Mouse (Mus musculus): ENCODE measurements around the gene Cyp24a1. TPM values are rescaled to one million over a fixed set of nuclear protein-coding genes. Genes with fewer than 3 reads are reported as not detected.

Gene Cyp24a1
- 0.05 TPM in 1 of 2 replicates, not detected in the other for polyA plus RNA-seq (2016; fragmentation: Nextera tagmentation; extraction: Ambion mirVana)

DNA sequence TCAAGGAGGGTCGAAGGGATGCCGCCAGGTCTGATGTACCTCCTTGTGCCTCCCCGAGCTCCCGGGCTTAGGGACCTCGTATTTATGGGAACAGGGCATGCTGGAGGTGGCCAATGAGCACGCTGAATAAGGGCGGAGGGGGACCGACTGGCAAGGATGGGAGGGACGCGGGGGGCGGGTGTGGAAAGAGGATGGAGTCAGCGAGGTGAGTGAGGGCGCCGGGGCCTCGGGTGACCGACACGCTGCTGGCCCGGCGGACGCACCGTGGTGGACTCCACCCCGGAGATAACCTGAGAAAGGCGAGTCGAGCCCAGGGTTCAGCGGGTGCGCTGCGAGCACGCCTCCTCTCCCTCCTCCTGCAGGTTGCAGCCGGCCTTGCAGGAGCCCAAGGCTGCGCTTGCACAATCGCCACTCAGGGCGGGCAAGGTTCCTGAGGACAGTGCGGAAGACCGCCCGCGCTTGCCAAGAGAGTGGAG is at the start of gene Cyp24a1:
TSS of gene Cyp24a1 (minus strand) at position 55 of the 476 bp plus-strand sequence.
- H3K4me3 ChIP-seq, result peak within 1 kb of the TSS; percentile 51
- H3K4me1 ChIP-seq, result peaks cover 34% of the 10 kb centered on the region
- no peak within 1 kb of the TSS for H3K27ac ChIP-seq
- DNase-seq (ENCODE audit: extremely low spot score, low spot score), result peak; percentile 68
- WGBS, result 0% methylated on average over 36 of the region's 36 CpGs
- no peaks in the 10 kb centered on the region for H3K36me3 ChIP-seq (replicated peaks)
- no peaks in the 10 kb centered on the region for H3K9me3 ChIP-seq
- peaks cover 83% of the 10 kb centered on the region for H3K27me3 ChIP-seq (ENCODE audit: poor library complexity, severe bottlenecking)

DNA sequence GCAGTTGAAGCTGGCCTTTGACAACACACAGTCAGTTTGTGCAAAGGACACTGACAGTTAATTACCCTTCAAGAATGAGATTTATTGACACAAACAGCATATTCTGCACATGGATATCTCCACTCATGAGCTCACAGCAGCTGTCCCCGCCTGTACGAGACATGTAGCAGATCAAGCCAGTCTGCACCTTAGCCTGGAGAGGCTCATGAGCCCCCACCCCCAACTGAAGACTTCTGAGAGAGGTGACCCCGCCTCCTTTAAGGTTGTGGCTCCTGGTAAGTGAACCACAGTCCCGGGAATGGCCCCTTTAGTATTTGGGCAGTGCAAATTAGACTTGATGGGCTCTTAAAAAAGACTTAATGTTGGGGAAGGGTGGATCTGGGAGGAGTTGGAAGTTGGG is 48.8 kb upstream of the Cyp24a1 start:
- Histone ChIP-seq H3K4me1 (peaks cover 55% of the 10 kb centered on the region), H3K9me3 (no peaks in the 10 kb centered on the region), H3K36me3 (replicated peaks) (no peaks in the 10 kb centered on the region), H3K4me3 (no peak overlapping the region), H3K27me3 (ENCODE audit: poor library complexity, severe bottlenecking) (peaks cover 8% of the 10 kb centered on the region), H3K27ac (no peak overlapping the region)
- 68% methylated on average over 4 of the region's 4 CpGs for WGBS
- no peak for DNase-seq (ENCODE audit: extremely low spot score, low spot score)

DNA sequence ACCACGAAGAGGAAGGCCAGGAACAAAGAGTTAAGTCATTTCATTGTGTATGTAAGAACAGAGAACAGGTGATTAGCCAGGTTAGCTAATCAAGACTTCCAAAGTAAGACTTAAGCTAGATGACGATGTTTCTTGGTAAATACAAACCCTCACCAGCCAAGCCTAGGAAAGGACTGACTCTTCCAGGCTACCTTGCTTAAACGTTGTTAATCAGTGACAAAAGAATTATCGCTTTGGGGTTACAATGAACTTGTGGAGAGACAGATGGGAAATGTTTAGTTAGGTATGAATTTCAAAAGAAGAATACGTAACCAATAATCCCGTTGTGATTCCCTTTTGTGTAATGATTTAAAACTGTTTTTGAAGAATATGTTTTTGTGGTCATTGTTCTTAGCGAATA is 48.0 kb upstream of the Cyp24a1 start:
- H3K36me3 ChIP-seq (replicated peaks), result no peaks in the 10 kb centered on the region
- WGBS, result 86% methylated on average over 7 of the region's 7 CpGs
- no peak overlapping the region for H3K4me3 ChIP-seq
- H3K4me1 ChIP-seq, result peaks cover 48% of the 10 kb centered on the region
- no peak for DNase-seq (ENCODE audit: extremely low spot score, low spot score)
- no peak overlapping the region for H3K27ac ChIP-seq
- H3K9me3 ChIP-seq, result no peaks in the 10 kb centered on the region
- H3K27me3 ChIP-seq (ENCODE audit: poor library complexity, severe bottlenecking), result peaks cover 8% of the 10 kb centered on the region

DNA sequence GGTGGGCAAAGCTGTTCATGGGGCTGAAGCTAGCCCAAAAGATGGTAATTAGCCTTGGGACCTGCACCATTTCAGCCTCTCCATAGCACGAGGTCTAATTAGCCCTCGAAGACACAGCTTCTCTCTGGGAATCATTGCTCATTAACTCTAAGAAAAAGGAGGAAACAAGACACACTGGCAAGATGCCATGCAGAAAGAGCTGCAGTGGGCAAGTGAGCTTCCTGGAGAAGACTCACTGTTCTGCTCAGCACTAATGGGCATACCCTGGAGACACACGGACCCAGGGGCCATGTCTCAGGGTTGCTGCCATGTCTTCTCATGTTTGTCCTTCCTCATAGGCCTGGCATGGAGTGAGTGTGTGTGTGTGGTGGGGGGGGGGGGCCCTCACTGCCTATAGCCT is 47.2 kb upstream of the Cyp24a1 start:
- no peaks in the 10 kb centered on the region for H3K9me3 ChIP-seq
- WGBS, result 89% methylated on average over 3 of the region's 3 CpGs
- H3K27ac ChIP-seq, result no peak overlapping the region
- no peak for DNase-seq (ENCODE audit: extremely low spot score, low spot score)
- H3K36me3 ChIP-seq (replicated peaks), result no peaks in the 10 kb centered on the region
- H3K4me1 ChIP-seq, result peaks cover 42% of the 10 kb centered on the region
- peaks cover 8% of the 10 kb centered on the region for H3K27me3 ChIP-seq (ENCODE audit: poor library complexity, severe bottlenecking)
- H3K4me3 ChIP-seq, result no peak overlapping the region

DNA sequence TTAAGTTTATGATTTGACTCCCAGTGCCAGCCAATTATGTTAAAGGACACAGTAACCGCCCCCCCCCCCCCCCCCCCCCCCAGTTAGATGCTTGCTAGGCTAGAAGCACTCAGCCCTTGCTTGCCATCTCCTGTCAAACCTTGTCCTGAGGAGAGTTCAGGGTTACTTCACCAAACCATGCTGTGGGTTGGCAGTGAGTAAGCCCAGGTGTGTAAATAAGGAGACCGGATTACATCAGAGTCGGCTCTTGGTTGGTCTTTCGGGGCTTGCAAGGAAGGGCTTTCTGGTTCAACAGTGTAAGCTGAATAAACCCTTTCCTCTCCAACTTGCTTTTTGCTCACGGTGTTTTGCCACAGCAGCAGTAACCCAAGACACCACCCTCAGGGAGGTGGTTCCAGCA is 46.7 kb upstream of the Cyp24a1 start:
- H3K36me3 ChIP-seq (replicated peaks), result no peaks in the 10 kb centered on the region
- H3K27ac ChIP-seq, result no peak overlapping the region
- no peak for DNase-seq (ENCODE audit: extremely low spot score, low spot score)
- no peak overlapping the region for H3K4me3 ChIP-seq
- WGBS, result 78% methylated on average over 5 of the region's 5 CpGs
- H3K4me1 ChIP-seq, result peaks cover 37% of the 10 kb centered on the region
- peaks cover 8% of the 10 kb centered on the region for H3K27me3 ChIP-seq (ENCODE audit: poor library complexity, severe bottlenecking)
- no peaks in the 10 kb centered on the region for H3K9me3 ChIP-seq

DNA sequence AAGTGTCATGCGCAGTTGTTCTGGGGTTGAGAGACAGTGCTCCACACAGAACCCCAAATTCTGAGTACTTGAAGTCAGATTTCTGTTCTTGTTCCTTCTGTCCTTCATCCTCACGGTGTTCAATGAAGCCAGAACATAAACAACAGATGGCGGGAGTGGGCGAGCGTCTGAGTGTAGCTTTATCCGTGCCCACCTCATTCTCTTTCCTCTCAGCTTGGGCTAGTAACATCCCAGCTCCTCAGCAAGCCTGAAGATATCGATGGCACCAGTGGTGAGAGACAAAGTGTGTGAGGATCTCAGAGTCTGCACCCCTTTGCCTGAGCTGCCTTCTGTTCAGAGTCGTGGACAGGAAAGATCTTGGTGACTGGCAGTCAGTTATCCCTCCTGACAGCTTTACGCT is 42.3 kb upstream of the Cyp24a1 start:
- H3K27me3 ChIP-seq (ENCODE audit: poor library complexity, severe bottlenecking), result no peaks in the 10 kb centered on the region

DNA sequence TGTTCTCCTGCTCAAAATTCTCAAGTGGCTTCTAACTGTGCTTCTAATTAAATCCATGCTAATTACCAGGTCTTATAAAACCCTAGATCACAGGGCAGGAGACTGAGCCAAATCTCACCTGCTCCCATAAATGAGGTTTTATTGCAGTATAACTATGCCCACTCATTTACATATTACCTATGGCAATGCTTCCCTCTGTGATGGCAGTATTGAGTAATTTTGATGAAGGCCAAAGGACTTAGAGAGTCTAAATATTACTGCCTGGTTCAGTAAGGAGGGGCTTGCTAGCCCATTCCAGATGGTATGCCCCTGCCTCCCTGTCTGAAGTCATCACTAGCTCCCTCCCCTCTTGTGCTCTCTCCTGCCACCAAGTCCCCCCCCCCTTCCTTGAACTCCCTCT is 38.9 kb upstream of the Cyp24a1 start:
- Histone ChIP-seq H3K27me3 (ENCODE audit: poor library complexity, severe bottlenecking) (no peaks in the 10 kb centered on the region), H3K27ac (0 out of 2 replicates have a peak overlapping the region, but pooled peaks have one; percentile 30), H3K4me3 (no peak overlapping the region), H3K36me3 (replicated peaks) (no peaks in the 10 kb centered on the region), H3K9me3 (no peaks in the 10 kb centered on the region), H3K4me1 (peaks cover 4% of the 10 kb centered on the region; the same call in 1 of the 2 replicates)
- DNase-seq (ENCODE audit: extremely low spot score, low spot score), result no peak

More for the DNA sequence above, 42.3 kb upstream of the Cyp24a1 start:
- H3K4me1 ChIP-seq, result peaks cover 6% of the 10 kb centered on the region; the same call in 1 of the 2 replicates
- H3K27ac ChIP-seq, result no peak overlapping the region
- H3K36me3 ChIP-seq (replicated peaks), result no peaks in the 10 kb centered on the region
- no peak for DNase-seq (ENCODE audit: extremely low spot score, low spot score)
- WGBS, result 95% methylated on average over 9 of the region's 9 CpGs
- no peaks in the 10 kb centered on the region for H3K9me3 ChIP-seq
- no peak overlapping the region for H3K4me3 ChIP-seq

DNA sequence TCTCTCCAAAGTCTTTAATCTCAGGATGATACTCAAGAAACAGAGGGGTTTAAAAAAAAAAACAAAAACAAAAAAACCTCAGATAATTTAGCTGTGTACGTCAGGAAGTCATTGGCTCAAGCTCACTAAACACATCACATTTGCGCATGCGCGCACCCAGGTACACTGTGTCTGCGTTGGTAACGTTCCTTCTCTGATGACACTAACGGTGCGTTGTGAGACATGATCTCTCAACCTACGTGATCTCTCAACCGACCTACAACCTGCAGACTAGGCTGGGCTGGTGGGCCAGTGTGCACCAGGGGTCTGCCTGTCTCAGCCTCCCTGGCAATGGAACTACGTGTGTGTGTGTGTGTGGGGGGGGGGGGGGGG is 37.8 kb upstream of the Cyp24a1 start:
- H3K9me3 ChIP-seq, result no peaks in the 10 kb centered on the region
- no peaks in the 10 kb centered on the region for H3K27me3 ChIP-seq (ENCODE audit: poor library complexity, severe bottlenecking)
- H3K36me3 ChIP-seq (replicated peaks), result no peaks in the 10 kb centered on the region
- DNase-seq (ENCODE audit: extremely low spot score, low spot score), result no peak
- peaks cover 4% of the 10 kb centered on the region; the same call in 1 of the 2 replicates for H3K4me1 ChIP-seq
- 96% methylated on average over 10 of the region's 11 CpGs for WGBS
- H3K4me3 ChIP-seq, result no peak overlapping the region
- no peak overlapping the region for H3K27ac ChIP-seq

DNA sequence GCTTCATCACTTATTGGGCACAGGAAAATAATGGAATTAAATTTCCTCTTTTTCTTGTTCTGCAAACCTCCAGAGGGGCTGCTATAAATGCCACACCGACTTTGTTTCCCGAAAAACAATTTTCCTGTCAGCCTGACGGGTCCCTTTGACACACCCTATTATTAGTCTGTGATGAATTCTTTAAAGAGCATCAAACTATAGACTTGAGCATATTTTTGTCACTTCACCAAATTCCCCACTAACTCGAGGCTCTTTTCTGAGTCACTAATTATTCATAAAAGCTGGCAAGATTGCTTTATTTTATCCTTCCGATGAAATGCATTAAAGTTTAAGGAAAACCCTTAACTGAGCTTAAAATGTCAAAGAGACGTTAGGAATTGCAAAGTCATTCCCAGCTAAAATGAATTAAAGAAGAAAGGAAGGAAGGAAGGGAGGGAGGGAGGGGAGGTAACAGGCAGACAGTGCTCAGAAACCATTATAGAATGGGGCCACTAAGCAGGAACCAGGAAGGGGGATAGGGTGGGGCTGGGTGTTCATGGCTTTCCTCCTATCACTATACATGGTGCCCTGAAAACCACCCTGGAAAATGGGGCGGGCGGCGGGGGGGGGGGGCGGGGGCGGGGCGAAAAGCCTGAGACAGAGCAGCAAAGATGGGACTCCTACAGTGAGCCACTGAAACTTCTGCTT is 37.3 kb upstream of the Cyp24a1 start:
- Histone ChIP-seq H3K27ac (no peak overlapping the region), H3K36me3 (replicated peaks) (no peaks in the 10 kb centered on the region), H3K27me3 (ENCODE audit: poor library complexity, severe bottlenecking) (no peaks in the 10 kb centered on the region), H3K4me1 (peaks cover 4% of the 10 kb centered on the region; the same call in 1 of the 2 replicates), H3K4me3 (no peak overlapping the region), H3K9me3 (no peaks in the 10 kb centered on the region)
- DNase-seq (ENCODE audit: extremely low spot score, low spot score), result no peak
- WGBS, result 62% methylated on average over 12 of the region's 12 CpGs

DNA sequence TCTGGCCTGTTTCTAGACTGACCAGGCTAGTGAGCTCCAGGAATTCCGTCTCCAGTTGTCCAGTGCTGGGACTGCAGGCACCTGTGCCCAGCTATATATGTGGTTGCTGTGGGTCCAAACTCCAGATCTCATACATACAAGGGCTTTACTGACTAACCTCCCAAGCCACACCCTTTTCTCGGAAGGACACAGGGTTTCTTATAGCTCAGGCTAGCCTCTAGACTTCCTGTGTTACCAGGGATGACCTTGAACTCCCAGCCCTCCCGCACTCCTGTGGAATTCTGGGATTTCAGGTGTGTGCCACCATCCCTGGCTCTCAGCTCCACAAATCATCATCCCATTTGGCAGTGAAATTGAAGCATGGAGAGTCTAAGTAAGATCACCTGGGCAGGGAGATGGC is 33.3 kb upstream of the Cyp24a1 start:
- no peaks in the 10 kb centered on the region for H3K36me3 ChIP-seq (replicated peaks)
- H3K9me3 ChIP-seq, result no peaks in the 10 kb centered on the region
- no peak for DNase-seq (ENCODE audit: extremely low spot score, low spot score)
- WGBS, result 93% methylated on average over 3 of the region's 3 CpGs
- H3K27me3 ChIP-seq (ENCODE audit: poor library complexity, severe bottlenecking), result no peaks in the 10 kb centered on the region
- H3K4me3 ChIP-seq, result no peak overlapping the region
- no peak overlapping the region for H3K27ac ChIP-seq
- peaks cover 4% of the 10 kb centered on the region; the same call in 1 of the 2 replicates for H3K4me1 ChIP-seq

DNA sequence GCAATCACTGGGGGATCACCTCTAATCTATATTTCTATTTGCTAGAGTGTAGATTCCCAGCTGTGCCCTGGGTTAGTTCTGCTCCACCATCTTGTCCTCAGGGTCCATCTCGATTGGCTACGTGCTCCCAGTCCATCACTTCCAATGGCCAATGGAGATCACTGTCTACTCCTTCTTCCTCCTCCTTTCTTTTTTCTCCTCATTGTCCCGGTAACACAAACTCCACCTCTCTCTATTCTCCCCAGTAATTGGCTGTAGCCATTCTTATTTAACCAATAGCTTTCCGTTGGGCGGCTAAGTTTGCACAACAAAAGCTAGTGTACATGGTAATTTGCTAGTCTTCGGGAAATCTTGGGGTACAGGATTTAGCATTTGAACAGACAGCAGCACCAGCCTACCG is 32.8 kb upstream of the Cyp24a1 start:
- Histone ChIP-seq H3K9me3 (no peaks in the 10 kb centered on the region), H3K4me1 (peaks cover 4% of the 10 kb centered on the region; the same call in 1 of the 2 replicates), H3K36me3 (replicated peaks) (no peaks in the 10 kb centered on the region), H3K27me3 (ENCODE audit: poor library complexity, severe bottlenecking) (no peaks in the 10 kb centered on the region), H3K4me3 (no peak overlapping the region), H3K27ac (no peak overlapping the region)
- no peak for DNase-seq (ENCODE audit: extremely low spot score, low spot score)
- WGBS, result 87% methylated on average over 7 of the region's 7 CpGs

DNA sequence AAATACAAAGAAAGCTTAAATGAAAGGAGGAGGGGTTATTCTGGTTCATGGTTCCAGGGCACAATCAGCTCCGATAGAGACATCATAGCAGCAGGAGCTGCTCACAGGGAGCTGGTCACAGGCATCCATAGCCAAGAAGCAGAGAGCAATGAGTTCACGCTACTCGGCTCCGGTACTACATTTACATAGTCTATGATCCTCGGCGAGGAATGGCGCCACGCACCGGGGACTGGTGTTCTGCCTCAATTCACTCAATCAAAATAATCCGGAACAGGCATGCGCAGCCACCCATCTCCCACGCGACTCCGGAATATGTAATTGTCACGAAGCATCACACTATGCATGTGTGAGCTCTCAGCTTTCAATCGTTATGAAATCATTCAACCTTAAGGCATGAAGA is 31.1 kb upstream of the Cyp24a1 start:
- H3K4me1 ChIP-seq, result no peaks in the 10 kb centered on the region
- no peak for DNase-seq (ENCODE audit: extremely low spot score, low spot score)
- H3K9me3 ChIP-seq, result no peaks in the 10 kb centered on the region
- H3K4me3 ChIP-seq, result no peak overlapping the region
- no peaks in the 10 kb centered on the region for H3K36me3 ChIP-seq (replicated peaks)
- H3K27ac ChIP-seq, result no peak overlapping the region
- 96% methylated on average over 16 of the region's 16 CpGs for WGBS
- H3K27me3 ChIP-seq (ENCODE audit: poor library complexity, severe bottlenecking), result no peaks in the 10 kb centered on the region

DNA sequence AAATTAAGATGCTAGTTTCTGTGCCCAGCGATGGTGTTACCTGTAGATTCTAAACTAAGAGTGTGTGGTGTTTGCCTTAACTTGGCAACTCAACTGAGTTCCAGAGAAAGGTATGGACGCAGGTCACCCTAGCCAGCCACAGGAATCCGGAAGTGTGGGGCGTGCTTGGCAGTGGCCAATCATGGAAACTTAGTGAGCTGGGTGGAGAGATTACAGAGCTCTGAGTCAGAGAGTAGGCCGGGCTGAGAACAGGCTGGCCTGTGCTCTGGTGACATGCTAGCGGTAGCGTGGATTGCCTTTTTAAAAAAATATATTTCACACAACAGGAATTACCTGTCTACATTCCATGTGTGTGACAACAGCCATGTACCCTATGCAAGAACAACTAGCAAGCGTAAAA is 29.6 kb upstream of the Cyp24a1 start:
- WGBS, result 92% methylated on average over 8 of the region's 8 CpGs
- H3K9me3 ChIP-seq, result no peaks in the 10 kb centered on the region

More for the DNA sequence above, 29.6 kb upstream of the Cyp24a1 start:
- no peak for DNase-seq (ENCODE audit: extremely low spot score, low spot score)
- H3K4me3 ChIP-seq, result no peak overlapping the region
- no peaks in the 10 kb centered on the region for H3K36me3 ChIP-seq (replicated peaks)
- no peaks in the 10 kb centered on the region for H3K27me3 ChIP-seq (ENCODE audit: poor library complexity, severe bottlenecking)
- H3K4me1 ChIP-seq, result no peaks in the 10 kb centered on the region
- H3K27ac ChIP-seq, result no peak overlapping the region

Measured in forebrain, embryonic 10.5 days (tissue).